Mouse (Mus musculus) spleen, adult 18-20 months (tissue): ENCODE measurements around the gene Ptcd3.
"Not testable (repeated sequence)": the region's sequence is repeated elsewhere in the genome, so short reads cannot be mapped to it uniquely, and the experiment has no call there.

Experiments
- DNase-seq, 2 experiments: peaks; one replicate each; pipeline ENCODE4 v3.0.0; 2022; ENCODE audit warnings: mixed read lengths in 2 of 2

The Ptcd3 gene

DNA sequence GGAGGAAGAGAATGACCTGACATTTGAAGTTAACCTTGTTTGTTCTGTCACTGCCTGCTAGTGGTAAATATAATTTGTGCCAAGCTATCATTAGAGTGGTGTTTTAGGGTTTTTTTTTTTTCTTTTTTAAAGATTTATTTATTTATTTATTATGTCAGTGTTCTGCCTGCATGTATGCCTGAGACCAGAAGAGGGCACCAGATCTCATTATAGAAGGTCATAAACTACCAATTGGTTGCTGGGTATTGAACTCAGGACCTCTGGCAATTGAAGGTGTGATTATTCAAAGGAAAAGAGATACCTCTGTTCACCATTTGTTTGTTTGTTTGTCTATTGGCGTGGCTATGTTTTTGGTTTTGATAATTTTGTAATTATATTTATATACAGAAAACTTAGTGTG is 39.7 kb downstream of the Ptcd3 start:
- no peak for DNase-seq

DNA sequence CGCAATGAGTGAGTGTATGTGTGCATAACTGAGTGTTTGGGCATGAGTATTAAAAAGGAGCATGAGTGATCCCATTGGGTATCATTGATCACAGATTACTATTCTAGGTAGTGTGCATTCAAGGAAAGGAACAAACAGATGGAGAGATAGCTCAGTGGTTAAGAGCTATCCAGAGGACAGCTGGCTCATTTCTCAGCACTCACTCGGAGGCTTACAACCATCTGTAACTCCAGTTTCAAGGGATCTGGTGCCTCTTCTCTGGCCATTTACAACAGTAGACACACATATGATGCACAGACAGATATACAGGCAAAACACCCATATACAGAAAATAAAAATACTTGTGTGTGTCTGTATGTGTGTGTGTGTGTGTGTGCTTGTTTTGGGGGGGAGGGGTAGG is 40.8 kb downstream of the Ptcd3 start:
- DNase-seq = no peak

DNA sequence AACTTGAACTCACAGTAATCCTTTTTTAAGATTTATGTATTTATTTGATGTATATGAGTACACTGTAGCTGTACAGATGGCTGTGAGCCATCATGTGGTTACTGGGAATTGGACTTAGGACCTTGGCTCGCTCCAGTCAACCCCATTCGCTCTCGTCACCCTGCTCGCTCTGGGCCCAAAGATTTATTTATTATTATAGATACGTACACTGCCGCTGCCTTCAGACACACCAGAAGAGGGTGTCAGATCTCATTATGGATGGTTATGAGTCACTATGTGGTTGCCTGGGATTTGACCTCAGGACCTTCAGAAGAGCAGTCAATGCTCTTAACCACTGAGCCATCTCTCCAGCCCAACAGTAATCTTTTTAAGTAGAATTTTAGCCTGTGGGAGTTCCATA is 61.6 kb downstream of the Ptcd3 start:
- not testable (repeated sequence) for DNase-seq

DNA sequence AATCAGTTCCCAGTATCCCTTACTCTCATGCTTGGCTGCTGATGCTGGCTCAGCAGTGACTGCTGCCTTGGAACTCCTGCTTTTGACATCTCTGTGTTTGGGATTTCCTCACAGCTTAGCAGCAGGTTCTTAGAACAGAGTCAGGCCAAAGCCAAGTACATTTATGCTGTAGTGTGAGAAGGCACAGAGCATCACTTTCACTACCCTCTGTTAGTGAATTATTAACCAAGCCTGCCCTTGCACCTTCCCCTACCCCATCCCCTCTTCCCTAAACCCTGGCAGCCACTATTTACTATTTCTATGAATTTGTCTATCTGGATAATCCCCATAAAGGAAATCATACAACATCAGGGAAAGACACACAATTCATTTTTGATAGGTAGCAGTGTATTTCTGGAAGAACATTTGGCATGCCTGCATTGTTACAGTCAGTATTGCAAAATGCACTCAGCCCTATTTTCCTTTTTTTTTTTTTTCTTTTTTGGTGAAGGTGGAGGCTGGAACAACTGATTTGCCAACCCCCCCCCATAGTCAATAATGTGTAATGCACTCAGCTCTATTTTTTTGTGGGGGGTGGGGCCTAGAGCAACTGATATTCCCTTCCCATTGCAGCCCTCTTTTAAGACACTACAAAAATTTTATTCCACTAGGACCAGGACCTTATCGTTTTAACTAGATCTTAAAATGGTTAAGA is 67.8 kb downstream of the Ptcd3 start:
- no peak for DNase-seq

GRCm38 (mm10) chr6:71839815-71840214 is 68.7 kb downstream of the Ptcd3 start:
- no peak for DNase-seq

GRCm38 (mm10) chr6:71836811-71837210 is 71.7 kb downstream of the Ptcd3 start:
- DNase-seq = no peak

- DNase-seq = peak; percentile 83 to 89
These were observed 77.0 kb downstream of the Ptcd3 start for GRCm38 (mm10) chr6:71831581-71831960.

DNA sequence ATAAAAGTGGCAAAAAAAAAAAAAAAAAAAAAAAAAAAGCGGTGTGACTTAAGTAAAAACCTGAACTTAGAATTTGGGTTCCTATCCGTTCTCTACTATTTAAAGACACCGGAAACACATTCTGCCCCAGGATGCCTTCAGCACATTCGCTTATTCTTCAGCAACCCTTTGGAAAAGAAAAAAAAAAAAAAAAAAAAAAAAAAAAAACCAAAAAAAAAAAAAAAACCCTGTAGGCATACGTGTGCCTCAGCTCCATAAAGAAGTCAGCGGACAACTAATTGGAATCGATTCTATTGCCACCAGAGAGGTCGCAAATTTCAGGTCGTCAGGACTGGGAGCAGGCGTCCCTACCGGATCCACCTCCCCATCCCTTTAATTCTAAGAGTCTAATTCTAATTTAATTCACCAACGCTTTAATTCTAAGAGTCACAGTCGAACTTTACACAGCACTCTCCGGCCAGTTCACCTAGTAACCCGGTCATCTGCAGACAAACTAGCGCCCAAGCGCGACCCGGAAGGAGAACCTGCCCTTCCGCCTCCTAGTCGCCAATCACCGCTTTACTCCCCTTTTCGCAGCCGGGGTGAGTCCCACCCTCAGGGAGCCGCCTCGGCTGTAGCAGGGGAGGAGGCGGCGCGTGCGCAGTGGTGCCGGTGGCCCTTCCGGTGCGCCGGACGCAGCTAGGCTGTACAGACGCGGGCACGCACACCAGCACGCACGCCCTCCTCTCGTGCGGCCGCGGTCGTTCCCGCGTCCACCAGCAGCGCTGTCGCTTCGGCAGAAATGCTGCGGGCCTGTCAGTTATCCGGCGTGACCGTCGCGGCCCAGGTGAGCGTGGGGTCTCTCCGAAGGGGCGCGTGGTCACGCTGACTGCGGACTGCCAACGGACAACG is 77.6 kb downstream of the Ptcd3 start, which contains the start of gene Immt:
Immt (plus strand) TSS at position 642 of the 891 bp plus-strand sequence.
- peak; percentile 93 for DNase-seq
